Mouse (Mus musculus) cerebellum, adult 2 months (tissue): ENCODE data around the gene Olfr685.

Experiments
- CTCF ChIP-seq: fragments of 200-500 bp; IDR thresholded peaks from 2 replicates; pipeline ENCODE4 v1.5.1; 2011; ENCODE audit warnings: low read depth, mild to moderate bottlenecking, control low read depth, low read length, moderate library complexity, borderline replicate concordance; ENCODE audit not compliant: insufficient read depth
- POLR2A ChIP-seq: fragments of 200-500 bp; IDR thresholded peaks from 2 replicates; pipeline ENCODE4 v1.6.1; 2011; ENCODE audit warnings: low read length, control low read depth, borderline replicate concordance; ENCODE audit not compliant: insufficient read depth

- TF ChIP-seq CTCF (no peak), POLR2A (no peak)
Measured at GRCm38 (mm10) chr7:105141275-105141674, 44.5 kb downstream of the Olfr685 start.
